Mouse (Mus musculus) monocyte, adult 5-6 weeks (primary cell): ENCODE results near the gene Rtkn2. TPM values are rescaled to one million over a fixed set of nuclear protein-coding genes. Genes with fewer than 3 reads are reported as not detected.

ENCODE experiments used
- ATAC-seq: fragments of 153-309, 156-312 bp; replicated peaks from 2 replicates; pipeline ENCODE4 v1.8.0; 2017; ENCODE audit warnings: mild to moderate bottlenecking; ENCODE audit not compliant: low TSS enrichment, insufficient number of reproducible peaks, severe bottlenecking, poor library complexity, low FRiP score
- total RNA-seq: library from RNA; stranded (forward); fragments of 200-1000, 200-491, 200-594 nt; gene quantifications from 3 replicates; pipeline ENCODE4 v1.2.3, GENCODE M21; 2017

Gene Rtkn2
- total RNA-seq, 1 experiment from 2014 or later = 0.76 TPM

DNA sequence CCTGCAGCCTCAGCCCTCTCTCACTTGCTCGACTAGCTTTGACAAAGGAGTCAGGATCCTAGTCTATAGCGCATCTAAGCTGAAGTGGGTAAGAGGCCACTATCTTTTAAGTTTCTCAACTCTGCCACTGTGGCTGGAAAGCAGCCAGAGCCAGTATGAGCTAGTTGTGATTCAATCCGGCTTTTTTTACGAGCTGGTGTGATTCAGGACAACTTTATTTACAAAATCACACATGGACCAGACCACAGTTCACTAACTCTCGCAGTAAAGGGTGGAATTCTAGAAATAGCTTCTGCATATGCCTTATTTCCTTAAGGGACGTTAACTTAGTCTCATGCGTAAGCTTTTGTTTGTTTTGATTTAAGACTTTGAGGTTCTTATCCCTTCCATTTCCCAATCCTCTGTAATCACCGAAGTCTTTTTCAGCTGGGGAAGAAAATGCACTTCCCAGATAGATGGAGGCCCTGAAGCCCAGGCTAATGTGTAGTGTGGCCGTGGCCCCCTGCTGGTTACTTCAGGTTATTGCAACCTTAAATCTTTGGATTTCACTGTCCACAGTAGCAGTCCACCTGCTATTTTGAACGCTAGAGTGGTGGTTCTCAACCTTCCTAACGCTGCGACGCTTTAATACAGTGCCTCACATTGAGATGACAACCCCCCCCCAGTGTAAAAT lies 5.0 kb downstream of the Rtkn2 start:
- ATAC-seq = peak; percentile 77

DNA sequence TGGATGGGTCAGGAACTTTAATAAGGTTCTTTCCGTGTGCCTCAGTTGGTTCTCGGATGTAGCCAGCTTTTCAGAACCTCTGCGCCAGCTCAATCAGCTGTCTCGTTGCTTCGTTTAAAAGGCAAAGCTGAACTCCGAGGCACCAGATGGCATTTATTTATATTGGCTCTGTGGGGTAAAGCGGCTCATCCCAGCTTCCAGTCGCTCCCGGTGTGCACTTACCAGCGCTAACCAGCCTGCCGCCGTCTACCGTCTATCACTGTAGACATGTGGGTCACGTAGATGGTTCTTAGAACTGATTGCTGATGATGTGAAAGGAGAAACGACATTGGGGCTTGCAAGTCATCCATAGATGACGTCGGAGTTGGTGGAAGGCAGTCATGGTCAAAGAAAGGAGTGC lies 5.7 kb downstream of the Rtkn2 start:
- ATAC-seq = no peak

DNA sequence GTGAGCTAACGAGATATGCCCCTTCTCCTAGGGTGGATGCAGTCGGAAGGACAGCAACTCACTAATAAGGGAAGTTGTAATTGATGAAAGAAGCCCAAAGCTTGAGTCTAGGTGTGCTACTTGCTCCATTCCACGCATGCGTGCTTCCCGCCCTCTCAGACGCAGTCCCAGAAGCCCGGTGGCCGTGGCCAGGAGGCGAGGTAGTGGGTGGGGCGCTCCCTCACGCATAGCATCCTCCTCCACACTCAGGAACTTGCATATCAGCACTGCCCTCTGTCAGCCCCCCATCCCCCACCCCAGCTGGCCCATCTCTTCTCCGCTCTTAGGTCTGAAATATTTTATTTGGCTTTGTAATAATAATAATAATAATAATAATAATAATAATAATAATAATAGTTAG lies 16.0 kb downstream of the Rtkn2 start:
- no peak for ATAC-seq

DNA sequence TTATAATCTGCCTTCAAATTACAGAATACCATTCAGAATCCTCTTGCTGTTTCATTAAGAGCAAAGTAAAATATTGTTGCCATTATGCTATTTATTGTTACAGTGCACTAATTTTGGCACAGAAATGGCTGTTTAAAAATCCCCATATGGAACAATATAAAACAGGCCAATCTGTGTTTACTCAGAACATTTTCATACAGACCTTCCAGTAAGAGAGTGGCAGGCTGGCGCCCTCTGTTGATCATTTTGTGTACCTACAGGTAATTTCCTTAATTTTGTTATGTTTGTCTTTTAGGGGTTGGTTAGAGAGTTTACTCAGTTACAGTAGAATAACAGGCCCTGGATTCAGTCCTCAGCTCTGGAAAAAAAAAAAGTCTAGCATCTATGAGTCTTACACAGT lies 16.8 kb downstream of the Rtkn2 start:
- ATAC-seq = no peak

DNA sequence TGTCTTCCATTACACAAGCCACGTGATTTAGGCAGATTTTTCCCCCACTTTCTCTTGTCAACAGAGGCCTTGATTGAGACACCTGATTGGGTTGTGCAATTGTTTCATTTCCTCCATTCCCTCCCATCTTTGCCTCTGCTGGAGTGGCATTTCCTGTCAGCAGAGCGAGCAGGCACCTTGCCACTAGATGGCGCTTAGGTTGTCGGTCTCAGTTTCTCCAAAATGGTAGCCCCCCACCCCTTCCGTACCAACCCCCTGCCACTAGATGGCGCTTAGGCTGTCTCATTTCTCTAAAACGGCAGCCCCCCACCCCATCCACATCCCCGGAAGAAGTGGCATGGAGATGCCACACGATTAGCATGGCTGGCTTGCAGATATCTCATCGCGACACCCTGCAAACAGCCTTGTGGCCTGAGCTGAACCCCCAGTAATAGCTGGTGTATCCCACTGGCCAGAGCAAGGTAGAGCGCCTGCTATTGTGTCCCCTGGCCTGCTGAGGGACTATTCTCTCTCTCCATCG lies 18.8 kb downstream of the Rtkn2 start:
- ATAC-seq = peak; percentile 52

DNA sequence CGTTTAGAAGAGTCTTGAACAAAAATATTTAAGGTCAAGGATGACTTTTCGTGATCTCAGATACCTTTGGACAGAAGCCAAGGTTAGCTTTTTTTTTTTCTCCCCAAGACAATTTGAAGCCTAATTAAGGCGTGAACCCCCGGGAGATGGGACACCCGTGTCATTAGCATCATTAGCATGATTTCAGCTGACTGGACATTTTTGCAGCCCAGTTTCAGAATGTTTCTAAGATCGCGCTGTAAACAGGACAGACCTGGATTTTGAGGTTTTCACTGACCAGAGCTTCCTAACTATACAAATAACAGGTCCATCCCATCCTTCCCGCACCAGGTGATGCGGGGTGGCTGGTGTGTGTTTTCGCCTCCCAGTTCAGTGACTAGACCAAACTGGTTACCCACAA lies 19.8 kb downstream of the Rtkn2 start:
- no peak for ATAC-seq

DNA sequence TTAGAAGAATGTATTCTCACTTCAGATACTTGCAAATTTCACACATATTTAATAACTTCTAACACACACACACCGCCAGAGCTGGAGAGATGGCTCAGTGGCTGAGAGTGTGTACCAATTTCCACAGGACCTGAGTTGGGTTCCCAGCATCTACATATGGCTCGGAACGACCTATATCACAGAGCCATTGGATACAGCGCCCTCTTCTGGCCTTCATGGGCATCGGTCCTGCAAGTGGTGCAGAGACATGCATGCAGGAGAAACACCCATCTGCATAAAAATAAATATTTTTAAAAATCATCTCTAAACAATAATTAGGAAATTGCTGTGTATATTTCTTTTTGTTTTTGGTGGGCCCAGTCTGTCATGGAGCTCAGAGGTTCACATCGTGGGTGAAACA lies 22.1 kb downstream of the Rtkn2 start:
- ATAC-seq = no peak

DNA sequence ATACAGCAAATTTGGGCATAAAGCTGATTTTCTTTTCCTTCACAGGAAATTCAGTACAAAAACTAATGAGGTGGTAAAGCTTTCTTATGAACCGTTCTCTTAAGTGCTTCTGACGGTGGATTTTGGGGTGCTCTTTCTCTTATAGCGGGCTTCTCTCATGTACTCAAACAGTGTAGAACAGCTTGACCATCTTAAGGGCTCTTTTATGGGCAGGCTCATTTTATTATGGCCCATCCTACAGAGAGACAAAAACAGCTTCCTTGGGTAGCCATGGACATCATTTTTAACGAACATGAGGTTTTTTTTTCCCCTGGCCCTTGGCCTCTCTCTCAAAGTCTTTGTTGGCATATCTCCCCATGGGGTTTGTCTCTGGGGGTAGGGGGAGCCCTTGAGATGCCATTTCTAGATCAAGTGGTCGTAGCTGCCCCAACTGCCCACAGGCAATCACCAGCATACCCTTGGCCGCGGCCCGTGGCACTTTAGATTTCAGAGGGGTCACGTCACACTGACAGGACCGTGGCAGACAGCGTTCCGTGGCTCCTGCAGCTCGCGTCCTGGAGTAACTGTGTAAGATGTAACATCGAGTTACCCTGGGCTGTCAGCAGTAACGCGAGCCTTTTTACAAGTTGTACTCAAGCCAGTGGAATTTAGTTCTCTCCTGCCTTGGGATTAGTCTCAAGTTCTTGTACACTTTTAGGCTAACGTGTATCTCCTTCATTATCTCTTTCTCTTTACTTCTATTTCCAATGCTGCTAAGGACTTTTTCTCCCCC lies 24.5 kb downstream of the Rtkn2 start:
- no peak for ATAC-seq

DNA sequence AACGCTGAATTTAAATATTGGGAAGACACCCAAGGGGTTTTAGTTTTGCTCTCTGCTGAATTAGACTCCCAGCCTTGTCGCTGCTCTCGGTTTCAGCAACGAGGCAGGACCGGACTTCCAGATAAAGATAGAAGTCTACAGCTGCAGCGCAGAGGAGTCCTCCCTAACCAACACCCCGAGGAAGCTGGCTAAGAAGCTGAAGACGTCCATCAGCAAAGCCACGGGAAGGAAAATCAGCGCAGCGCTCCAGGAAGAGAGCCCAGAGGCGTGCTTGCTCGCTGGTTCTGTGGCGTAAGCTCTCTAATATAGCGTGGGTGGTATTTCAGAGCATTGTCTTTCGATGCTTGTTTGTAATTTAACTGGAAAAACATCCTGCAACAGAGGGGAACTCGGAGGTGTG lies 26.0 kb downstream of the Rtkn2 start:
- no peak for ATAC-seq

DNA sequence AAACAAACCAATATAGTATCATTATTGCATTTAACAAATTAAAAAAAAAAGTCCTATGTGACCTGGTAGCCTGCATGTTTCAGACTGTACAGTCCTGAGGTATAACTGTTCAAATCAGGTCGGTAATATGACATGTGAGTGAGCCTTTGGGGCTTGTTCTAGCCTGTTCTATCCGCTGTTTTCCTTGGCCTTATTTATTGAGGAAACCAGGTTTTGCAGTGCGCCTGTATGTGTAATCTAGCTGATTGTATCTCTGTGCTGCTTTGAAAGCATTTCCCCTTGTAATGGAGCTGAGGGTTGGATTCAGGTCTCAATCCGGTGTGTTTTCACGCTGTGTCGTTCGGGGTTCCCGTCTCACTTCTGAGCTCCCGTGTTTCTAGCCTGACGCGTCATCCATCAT lies 27.1 kb downstream of the Rtkn2 start:
- no peak for ATAC-seq

DNA sequence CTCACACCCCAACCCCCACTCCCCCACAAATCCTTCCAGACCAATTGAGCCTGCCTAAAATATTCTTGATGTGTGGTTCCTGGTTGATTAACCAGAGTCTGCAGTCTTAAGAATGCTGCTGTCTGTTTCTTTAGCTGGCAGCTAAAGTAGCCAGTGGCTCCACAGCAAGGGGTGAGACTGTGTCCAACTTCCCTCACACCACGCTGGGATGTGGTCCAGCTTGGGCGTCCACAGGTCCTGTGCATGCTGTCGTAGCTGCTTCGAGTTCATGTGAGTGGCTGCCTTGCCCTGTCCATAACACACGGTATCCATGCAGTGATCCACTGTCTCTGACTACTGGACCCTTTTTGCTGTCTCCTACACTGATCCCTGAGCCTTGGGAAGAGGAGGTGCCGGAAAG lies 27.7 kb downstream of the Rtkn2 start:
- no peak for ATAC-seq

DNA sequence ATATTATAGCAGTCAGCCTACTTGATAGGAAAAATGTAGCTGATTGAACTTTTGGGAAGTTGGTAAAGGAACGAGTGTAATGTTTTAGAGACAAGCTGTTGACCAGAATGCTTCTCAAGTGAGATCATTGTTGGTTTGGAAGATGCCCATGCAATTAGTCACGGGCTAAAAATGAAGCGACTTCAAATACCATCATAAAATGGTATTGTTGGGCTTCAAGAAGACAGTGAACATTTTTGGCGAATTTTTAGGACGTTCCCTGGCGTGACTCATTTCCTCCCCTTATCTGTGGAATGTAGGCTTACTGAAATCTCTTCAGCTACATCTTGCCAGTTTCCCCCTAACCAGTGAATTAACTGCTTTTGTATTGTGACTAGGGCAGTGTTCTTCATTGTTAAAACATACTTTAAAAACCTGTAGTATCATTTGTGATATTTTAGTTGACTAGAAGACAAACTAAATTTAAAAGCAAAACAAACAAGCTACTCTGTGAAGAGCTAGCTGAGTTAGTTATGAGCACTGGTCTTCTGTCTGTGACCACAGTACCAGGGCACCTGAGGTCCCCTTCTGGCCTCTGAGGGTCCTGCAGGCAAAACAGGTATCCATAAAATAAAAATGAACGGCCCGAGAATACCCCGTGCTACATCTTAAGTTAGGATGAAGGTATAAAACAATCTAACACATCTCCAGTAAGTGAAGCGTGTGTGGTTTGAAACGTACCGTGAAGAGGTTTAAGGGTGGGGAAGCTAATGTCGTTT lies 29.0 kb downstream of the Rtkn2 start:
- ATAC-seq = no peak

DNA sequence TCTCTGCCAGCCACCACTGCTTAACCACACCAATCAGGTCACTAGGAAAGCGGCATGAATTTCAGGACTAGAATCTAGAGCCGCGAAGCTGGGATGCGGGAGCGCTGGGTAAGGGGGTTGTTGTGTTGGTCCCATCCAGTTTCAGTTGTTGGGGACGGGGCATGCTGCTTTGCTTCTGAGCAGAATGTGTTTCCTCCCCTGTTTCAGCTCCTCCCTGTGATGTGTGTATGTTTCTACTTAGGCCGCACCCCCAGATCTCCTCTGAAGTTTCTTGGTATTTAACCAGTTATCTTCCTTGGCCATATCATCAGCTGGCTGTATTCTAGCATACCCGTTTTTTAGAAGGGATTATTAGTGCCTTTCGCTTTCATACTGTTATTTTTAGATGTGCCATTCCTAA lies 29.9 kb downstream of the Rtkn2 start:
- ATAC-seq = no peak

DNA sequence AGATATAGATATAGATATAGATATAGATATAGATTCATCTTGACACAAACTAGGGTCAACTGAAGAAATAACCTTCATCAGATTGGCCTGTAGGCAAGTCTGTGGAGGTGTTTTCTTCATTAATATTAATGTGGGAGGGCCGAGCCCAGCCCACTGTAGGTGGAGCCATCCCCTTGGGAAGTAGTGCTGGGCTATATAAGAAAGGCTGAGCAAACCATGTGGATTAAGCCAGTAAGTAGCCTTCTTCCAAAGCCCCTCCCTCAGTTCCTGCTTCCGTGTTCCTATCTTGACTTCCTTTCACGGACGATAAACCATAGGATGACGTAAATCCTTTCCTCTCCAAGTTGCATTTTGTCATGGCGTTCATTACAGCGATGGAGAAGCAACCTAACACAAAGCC lies 30.5 kb downstream of the Rtkn2 start:
- ATAC-seq = no peak

DNA sequence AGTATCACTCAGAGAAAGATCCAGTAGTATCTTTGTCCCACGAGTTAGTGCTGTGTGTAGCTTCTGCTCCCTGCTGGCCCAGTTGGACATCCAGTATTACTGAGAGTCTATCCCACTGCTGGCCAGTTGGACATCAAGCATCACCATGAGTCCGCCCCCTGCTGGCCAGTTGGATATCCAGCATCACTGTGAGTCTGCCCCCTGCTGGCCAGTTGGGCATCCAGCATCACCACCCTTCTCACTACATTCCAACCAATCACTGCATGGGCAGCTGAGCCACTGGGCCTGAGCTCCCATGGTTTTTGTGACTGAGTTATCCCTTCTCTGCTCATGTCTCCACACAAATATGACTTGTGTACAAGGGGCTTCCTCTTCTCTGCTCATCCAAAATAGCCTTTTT lies 33.8 kb downstream of the Rtkn2 start:
- peak; percentile 79 for ATAC-seq

DNA sequence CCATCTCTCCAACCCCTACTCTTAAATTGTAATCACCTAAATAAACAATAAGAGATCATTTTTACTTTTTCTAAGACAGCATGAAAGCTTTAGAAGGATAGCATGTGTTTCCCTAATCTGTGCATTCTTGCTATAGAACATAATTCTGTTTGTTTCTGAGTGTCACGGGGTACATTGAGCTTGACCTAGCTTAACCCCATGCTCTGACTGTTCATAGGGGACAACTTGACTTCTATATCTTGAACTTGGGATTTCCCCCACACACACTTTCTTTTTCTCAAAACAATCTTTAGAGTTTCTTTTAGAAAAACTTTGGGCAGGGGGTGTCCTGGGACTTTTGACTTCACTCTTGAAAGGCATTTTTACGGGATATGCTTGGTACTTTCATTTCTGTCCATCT lies 41.4 kb downstream of the Rtkn2 start:
- ATAC-seq = no peak

DNA sequence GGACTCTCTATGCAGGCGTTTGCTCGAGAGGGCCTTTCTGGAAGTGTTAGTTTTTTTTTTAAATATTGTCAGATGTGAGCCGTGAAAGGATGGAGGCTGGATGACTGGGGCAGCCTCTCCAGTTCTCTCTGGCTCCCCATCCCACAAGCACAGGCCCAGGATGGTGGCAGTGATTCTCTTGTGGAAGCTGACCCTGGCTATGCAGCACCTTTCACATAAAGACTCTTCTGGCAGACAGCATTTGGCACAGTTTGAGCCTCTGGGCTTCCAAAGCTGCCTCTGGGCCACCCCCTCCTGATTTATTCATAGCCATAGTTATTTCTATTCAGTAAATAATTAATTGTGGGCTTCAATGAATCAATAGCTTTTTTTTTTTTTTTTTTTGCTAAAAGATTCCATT lies 46.3 kb downstream of the Rtkn2 start:
- no peak for ATAC-seq

DNA sequence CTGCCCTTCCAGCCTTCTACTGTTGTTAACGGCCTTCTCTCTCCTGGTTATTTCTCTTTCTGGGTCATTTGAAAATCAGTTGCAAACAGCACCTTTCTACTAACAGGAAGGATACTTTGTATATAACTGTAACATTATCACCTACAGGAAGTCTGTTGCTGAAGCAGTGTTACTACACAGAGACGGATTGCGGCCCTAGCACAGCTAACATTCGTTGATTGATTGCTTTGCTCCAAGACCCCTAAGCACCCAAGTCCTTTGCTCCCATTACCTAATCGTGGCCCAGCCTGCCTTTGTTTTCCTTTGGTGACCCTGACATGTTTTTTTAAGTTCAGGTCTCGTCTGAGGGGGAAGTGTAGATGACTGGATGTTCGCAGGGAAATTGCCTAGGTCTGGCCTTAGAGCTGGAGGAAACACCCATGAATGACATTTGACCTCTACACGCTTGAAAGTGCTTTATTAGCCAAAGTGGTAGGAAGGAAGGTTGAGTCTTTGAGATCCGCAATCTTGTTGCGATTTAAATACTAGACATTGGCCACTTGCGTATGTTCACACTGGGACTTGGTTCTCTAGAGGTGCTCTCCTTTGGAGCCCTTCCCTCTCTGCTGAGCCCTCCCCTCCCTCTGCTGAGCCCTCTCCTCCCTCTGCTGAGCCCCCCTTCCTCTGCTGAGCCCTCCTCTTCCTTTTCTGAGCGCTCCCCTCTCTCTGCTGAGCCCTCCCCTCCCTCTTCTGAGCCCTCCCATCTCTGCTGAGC lies 49.1 kb downstream of the Rtkn2 start:
- ATAC-seq = no peak

DNA sequence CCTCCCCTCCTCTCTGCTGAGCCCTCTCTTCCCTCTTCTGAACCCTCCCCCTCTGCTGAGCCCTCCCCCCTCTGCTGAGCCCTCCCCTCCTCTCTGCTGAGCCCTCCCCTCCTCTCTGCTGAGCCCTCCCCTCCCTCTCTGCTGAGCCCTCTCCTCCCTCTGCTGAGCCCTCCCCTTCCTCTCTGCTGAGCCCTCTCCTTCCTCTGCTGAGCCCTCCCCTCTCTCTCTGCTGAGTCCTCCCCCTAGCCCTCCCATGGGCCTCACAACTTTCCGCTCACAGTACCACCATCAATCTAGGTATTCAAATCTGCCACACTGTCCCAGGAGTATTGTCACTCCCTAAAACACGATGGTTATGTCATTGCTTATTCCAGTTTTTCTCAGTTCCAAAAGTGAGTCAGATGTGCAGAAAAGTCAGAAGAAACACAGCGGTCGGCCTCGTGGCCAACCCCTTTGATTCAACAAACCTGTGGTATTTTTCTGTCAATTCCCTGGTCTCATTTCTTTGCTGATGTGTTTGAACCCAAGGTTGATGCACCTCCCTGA lies 49.8 kb downstream of the Rtkn2 start:
- ATAC-seq = no peak
